Mouse (Mus musculus) gastrocnemius, adult 8-10 months (tissue): ENCODE measurements around the gene Tcf23. TPM values are rescaled to one million over a fixed set of nuclear protein-coding genes. Genes with fewer than 3 reads are reported as not detected.

Source experiments
- DNase-seq, 2 experiments: peaks; one replicate each; pipeline ENCODE4 v3.0.0; 2022; ENCODE audit warnings: low spot score in 2 of 2
- total RNA-seq, 4 experiments: library from RNA; stranded (reverse); gene quantifications; 2 replicates each; pipeline ENCODE4 v1.2.4; 2022

The Tcf23 gene
- total RNA-seq, 4 experiments from 2014 or later: 0.07 to 0.24 (median 0.15) TPM

DNA sequence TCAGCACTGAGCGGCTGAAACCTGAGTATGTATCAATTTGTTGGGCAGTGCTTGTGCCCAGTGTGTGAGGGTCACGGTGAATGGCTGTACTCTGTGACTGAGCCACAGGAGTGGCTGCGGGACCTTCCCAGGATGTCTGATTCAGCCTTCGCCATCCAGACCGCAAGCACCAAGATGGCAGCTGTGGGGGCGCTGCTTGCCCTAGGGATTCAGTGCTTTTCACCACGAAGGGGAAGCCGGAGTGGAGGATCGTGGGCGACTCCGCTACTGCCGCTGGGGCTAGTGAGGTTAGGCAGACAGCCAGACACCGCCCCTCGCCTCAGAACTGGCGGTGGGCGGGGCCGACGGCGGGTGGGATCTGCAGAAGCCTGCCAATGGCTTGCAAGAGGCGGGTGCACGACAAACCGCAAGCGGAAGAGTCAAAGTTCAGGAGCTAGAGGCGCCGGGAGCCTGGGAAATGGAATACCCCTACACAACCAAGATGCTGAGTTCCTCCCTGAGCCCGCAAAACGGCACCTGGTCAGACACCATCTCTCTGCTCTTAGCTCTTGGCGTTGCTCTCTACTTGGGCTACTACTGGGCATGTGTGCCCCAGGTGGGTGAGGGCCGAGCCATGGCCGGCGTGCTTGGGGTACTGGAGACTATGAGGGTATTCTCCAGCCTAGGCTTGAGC lies 18.7 kb upstream of the Tcf23 start:
- peak; percentile 81 to 86 for DNase-seq

DNA sequence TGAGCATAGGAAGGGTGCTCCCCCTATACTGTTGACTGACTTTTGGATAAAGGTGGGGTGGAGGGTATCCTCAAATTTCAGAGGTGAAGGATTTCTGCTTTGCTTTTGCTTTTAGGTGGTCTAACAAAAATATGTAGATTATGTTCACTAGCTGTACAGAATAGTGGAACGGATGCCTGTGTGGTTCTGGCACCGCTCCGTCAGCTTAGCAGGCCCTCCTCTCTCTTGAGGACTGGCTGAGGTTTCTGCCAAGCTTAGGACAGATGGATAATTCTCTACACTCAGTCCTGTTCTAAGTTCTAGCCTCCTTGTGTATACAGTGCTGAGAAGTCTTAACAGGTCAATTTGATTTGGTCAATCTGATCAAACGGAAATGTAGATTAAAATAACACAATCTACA lies 18.0 kb upstream of the Tcf23 start:
- DNase-seq: no peak

DNA sequence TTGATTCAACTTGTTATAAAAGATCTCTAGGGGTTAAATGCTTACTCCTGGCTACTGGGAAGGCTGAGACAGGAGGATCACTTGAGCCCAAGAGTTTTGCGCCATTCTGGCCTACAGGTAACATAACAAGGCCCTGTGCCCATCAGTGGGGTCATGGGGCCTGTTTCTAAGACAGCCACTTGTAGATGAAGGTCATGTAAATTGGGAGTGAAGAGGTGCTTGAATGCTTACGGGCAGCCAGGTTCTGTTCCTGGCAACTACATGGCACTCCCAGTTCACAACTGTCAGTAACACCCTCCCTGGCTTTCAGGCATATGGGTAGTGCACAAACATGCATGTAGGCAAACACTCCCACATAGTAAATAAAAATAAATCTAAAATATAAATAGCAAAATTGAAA lies 17.5 kb upstream of the Tcf23 start:
- DNase-seq: no peak

DNA sequence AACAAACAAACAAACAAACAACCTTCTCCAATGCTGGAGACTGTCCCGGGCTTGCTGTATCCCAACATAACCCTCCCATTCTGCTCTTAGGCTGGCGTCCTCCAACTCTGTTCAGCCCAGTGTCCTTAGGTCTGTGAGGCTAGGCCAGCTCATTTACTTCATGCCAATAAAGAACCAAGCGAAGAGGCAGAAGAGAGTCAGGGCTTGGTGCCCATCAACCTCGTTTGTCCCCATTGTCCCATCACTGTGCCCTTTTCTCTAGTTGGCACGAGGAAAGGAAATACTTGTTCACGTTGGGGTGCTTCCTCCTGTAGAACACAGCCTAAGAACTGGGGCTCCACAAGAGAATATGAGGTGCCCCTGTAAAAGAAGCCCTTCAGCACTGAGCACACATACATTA lies 16.8 kb upstream of the Tcf23 start:
- DNase-seq: no peak

DNA sequence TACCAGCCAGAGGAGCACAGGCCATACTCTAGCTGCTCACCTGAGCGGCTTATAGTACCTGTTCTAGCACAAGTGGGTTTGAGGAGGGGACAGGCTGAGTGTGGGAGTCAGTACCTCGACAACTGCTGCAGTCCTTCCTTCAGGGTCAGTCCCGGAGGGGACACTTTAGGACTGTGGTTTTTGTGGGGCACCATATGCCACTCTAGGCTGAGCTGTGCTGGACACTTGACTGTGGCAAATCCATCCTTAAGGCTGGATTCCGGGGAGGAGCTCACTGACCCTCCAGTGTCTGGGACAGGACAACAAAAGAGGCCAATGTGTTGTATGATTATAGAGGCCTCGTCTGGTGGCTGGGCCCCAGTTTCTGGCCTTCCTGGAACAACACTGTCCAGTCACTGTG lies 15.9 kb upstream of the Tcf23 start:
- DNase-seq: no peak

DNA sequence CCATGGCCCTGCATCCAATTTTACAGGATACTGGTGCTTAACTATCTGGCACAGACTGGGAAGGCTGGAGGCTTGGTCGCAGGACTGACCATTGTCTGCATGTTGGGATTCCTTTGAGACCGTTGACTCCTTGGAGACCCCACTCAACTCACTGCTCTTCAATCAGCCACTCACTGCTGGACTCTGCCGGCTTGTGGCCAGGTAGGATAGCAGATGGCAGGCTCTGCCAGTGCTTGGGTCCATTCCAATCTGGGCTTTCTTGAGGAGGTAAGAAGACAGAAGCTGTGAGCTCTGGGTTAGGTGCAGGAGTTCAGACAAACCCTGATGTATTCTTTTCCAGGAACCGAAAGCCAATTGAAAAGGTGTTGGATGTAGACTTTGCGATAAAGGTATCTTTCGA lies 14.4 kb upstream of the Tcf23 start:
- DNase-seq: no peak

DNA sequence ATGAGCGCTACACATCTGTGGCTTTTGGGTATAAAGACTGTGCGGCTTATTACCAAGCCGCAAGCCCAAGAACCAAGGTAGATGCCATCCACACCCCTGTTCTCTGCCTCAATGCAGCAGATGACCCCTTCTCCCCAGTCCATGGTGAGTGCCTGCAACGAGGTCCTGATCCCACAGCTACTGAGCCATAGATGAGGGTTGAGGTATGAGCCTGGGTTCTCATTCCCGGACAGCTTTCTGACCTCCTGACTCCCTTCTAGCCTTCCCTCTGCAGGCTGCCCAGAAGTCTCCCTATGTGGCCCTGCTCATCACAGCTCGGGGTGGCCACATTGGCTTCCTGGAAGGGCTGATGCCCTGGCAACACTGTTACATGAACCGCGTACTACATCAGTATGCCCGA lies 13.9 kb upstream of the Tcf23 start:
- DNase-seq: no peak

DNA sequence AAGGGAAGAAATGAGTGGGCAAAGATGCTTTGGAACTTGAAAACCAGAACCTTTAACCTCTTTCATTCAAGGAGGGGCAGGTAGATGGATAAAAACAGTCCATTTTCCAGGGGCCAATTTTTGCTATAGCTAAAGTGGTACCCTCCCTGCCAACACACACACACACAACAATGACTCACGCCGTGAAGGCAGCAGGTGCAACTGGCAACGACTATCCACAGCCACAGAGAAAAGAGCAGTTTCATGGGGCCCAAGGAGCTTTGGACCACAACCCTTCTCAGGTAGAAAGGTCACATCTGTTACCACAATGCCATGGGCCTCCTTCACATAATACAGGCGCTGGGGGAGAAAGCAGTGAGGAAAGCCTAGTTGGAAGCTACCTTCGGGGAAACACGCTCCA lies 12.7 kb upstream of the Tcf23 start:
- DNase-seq: no peak

DNA sequence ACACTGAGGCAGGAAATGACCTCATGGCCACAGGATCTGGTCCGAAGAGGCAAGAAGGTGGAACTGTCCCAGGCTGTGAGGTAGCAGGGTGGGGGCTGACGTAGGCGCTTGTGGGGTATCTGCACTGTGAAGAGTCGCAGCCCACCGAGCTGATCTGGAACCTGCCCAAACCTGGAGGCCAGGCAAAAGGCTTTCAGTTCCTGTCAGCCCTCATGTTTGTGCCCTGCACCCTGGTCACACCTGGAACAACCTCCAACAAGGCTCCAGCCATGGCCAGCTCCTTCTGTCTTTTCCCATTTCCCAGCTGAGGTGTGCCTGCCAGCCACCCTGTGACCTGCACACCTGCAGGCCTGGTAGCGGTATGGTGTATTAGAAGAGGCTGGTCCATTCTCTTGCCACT lies 10.6 kb upstream of the Tcf23 start:
- DNase-seq: no peak

DNA sequence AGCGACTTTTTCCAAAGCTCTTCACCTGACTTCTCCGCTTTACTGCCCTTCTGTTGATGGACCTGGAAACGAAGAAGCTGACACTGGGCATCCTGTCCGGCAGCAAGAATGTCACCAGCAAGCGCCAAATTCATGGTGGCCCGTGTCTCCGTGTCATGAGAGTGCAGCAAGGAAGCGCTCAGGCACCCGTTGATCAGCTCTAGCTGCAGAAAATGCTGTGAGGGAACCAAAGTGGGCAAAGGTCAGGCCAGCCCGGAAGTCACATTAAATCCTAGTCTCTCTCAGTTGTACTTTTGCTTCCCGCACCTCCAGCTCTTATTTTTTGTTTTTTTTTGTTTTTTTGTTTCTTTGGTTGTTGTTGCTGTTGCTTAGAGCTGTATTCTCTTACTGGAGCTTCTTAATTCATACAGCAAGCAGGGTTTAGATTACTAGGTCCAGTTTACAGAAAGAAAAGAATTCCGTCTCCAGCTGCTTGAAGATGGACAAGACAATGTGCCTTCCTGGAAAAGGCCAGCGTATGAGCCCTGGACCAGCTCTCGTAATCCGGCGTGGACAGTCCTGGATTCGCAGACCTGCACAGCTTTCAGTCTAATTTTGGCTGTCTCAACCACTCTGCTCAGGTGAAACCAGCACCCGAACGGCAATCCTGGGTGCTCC lies 9.1 kb upstream of the Tcf23 start:
- DNase-seq: no peak

DNA sequence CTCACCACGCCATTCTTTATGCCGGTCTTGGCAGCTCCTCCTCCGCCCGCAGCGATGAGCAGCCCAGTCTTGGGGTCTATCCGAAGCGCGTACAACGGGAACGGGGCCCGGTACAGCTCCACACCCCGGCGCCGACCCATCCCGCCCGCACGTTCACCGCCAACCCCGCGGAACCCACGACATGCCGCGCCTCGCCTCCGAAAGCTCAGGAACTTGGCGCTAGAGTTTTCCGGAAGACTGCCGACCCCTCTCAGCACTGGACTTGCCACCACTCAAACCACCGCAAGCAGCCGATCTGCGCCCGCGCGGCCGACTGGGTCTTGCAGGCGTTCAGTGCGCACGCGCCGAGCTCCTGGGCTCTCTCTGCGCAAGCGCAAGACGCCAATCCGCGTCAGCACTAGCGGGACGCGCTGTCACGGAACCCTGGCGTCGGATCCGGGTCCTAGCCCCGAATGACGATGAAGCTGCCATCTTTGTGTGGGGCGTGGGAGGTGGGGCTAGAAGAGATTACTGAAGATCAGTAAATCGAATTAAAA lies 8.4 kb upstream of the Tcf23 start, which contains the start of gene Preb:
Preb (minus strand) TSS at position 396 of the 536 bp plus-strand sequence.
- DNase-seq: peak; percentile 95 to 98

DNA sequence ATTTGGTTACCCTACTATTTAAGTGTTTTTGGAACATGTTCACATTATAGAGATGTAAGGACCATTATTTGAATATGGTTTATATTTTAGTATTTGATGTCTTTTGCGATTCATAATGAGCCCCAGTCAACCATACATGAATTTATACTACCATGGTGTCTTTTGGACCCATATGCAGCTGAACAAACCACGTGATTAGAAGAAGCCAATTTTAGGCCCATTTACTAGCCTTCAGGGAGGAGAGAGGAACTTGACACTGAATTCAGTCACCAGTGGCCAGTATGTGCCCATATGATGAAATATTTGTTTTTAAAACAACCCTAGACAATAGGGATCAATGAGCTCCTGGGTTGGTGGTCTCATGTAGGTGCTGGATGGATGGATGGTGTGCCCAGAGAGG lies 7.6 kb upstream of the Tcf23 start:
- DNase-seq: no peak

DNA sequence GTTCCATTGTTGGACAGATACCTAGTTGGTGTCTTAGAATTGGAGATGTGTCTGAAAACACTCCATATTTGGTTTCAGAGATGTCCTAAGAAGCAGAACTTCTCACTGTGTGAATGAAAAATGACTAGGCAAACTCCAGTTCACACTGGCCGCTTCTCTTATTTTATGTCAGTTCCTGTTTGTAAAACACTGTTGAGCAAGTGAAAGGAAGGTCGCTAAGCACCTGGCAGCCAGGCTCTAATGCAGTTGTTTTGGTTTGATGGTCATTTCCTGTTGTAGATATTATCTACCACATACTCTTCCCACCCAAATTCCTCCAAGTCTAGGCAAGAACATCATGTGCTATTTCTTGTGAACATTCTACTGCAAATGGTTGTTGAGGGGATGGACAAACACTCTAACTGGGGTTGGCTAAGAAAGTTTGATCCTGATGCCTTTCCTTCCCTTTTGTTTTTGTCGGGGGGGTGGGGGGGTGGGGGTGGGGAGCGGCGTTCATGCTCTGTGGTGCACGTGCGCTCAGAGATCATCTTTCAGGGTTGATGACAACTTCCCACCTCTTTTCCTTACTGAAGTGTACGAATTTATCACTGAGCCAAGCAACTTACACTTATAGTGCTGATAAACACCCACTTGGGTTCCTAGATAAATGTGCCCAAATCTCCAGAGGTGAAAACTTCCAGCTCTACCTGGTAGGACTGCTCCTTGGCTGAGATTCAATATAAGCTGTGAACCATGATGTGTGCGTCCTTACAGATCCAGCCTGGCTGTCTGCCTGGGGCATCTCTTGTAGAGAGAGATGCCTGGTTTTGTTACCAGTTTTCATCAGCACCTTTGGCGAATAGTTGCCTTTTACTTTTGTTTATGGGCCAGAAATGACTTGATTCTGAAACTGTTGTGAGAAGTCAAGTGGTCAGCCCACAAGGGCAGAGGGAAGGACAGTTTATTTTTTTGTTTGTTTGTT lies 6.6 kb upstream of the Tcf23 start:
- no peak for DNase-seq

DNA sequence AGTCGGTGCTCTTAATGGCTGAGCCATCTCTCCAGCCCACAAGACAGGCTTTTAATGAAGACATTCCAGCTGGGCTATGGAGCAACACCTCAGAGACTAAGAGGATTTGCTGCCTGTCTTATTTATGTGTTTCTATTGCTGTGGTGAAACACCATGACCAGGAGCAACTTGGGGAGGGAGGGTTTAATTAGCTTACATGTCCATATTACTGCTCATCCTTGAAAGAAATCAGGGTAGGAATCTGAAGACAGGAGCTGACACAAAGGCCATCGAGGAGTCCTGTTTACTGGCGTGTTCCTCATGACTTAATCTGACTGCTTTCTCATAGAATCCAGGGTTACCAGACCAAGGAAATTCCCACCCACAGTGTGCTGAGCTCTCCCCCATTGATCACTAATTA lies 4.5 kb upstream of the Tcf23 start:
- no peak for DNase-seq

DNA sequence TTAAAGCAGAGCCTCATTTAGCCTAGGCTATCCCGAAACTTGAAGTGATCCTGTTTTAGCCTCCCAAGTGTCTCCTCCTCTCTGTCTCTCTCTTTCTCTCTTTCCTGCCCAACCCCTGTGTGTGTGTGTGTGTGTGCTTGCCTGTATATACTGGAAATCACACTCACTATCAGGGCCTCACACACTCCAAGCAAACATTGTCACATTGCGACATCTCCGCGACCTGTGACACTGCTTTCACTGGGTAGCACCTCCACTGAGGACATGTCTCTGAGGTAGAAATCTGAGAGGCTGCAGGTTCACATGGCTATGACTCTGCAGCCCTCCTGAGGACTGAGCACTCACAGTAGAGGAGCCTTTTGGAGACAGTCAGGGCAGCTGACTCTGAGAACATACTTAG lies 2.3 kb upstream of the Tcf23 start:
- no peak for DNase-seq

DNA sequence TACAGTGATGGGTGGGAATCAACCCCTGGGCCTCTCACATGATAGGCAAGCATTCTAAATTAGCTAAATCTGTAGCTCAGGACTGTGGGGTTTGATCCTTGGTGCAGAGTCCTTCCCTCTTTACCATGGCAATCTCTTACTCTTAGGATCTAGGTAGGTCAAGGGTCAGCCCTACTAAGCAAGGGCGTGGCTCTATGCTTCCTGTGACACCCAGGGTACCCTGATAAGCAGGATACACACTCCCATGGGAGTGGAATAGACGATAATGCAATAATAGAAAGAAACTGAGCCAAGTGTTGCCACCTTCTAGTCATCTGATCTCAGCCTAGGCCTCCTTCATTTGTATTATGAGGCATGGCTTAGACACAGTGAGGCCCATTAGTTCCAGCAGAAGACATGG lies 978 bp downstream of the Tcf23 start:
- DNase-seq: no peak

DNA sequence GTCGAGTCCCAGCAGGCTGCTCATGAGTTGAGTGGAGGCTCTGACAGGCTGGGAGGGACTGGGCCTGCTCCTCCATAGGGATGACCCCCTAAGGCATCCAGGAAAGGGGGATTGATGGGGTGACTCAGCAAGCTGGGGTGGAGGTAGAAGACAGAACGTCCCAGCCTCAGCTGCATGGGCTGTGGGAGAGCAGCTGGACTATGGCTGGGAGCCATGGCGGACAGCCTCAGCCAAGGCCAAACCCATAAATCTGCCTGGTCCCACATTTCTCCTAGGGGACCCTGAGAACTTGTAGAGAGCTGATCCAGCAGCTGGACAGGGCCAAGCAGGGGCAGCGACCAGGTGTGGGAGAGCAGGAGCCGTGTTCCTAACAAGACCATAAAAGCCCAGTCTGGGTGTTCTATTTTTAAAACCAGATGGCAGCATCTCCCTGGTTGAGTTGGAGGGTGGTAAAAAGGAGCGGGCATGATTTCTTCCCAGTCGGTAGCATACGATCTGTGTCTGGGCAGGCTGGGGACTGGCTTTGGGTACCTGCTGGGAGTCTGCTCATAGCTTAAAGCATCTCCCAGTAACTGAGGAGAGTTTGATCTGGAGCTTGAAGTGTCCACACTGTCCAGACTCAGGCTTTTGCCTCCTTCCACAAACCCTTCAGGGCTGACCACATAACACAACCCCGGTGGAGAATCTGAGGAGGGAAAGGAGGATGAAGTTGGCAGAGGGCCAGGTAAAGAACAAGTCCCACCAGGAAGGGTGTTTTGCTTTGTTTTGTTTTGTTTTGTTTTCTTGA lies 6.6 kb downstream of the Tcf23 start:
- DNase-seq: peak; percentile 57 to 65

DNA sequence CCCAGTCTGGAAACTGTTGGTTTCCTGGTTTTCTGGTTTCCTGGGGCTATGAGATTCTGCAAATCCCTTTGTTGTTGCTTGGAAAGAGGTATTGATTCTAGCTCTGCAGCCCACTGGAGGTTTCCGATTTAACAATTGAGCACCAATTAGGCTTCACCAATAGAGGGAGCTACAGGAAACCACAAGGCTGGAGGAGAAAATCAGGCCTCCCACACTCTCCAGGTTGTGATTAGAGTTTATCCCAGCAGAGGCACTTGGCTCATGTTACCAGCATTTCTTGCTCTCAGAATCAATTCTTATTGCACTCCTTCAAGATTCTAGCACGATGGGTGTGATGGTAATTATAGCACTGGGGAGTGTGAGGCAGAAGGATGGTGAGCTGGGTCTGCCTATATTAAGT lies 13.9 kb downstream of the Tcf23 start:
- no peak for DNase-seq

DNA sequence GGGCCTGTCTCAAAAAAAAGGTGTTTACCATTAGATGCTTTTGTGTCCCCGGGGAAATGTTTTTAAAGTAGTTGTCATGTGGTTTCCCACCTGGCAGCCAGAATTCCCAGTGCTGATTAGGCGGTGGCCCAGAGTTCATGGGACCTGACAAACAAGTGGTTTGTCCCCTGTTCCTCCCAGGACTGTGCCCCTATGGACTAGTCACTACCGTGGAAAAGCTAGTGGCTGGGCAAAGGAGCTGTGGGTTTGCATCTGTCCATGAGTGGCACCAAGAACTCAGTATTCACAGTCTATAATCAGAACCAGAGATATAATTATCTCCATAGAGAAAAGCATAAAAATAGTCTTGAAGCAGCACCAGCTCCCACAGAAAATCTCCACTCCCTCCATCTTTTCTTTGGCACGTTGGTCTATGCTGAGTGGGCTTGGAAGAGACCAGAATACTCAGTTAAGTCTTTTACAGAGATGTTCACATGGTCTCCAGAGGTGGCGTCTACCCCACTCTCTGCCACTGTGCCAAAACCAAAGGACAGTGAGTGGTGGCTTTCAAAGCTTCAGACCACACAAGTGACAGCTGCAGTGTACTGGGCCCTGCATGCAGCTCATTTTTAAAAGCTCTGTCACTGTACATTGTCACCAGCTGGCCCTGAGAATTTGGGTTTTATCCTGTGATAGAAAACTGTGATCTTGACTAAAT lies 24.7 kb downstream of the Tcf23 start:
- no peak for DNase-seq

DNA sequence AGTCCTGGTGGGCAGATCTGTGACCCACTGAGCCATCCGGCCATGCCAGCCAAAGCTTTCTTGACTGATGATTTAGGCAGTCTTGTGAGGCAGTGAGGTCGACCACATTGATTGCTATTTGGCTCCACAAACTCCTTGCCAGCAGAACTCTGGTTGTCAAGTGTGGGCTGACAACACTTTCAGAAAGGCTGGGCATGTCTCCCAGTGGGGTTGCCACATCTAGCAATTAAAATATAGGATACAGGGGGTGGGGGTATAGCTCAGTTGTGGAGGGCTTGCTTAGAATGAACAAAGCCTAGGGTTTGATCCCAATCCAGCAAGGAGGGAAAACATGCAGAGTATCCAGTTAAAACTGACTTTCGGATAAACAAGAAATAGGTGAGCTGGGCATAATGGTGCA lies 25.6 kb downstream of the Tcf23 start:
- DNase-seq: no peak
